Mouse (Mus musculus): Measurements from ENCODE around the gene Fut8.
A peak's percentile ranks its signal among the peaks of the same experiment; 100 is the strongest.

The Fut8 gene

DNA sequence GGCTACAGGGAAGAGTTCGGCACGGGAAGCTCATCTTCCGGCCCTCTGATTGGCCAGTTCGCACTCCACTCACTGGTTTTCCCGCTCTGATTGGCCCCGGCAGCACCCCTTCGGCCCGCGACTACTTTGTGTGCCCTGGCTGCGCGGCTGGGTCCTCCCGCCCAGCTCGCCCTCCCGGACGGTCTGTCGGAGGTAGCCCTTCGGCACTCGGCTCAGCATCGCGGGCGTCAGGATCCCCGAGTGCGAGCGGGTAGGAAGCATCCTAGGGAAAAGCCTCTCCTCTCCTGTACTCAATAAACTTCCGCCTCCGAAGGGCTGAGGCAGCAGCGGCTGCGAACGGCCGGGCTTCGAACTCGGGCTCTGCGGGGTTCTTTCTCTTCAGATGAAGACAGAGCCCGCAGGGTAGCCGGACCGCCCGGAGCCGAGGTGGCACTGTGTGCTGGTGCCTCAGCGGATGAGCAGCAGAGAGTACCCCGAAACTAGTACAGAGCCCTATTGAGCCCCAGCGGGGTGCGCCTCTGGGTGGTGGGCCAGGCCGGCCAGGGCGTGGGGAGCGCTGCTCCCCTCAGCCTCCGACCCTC lies at the start of gene Fut8:
Gene Fut8, plus strand, starts transcription at position 176 of the 581 bp plus-strand sequence.
- ATAC-seq (ENCODE audit: insufficient number of reproducible peaks, low FRiP score, low TSS enrichment), result peak; percentile 95

DNA sequence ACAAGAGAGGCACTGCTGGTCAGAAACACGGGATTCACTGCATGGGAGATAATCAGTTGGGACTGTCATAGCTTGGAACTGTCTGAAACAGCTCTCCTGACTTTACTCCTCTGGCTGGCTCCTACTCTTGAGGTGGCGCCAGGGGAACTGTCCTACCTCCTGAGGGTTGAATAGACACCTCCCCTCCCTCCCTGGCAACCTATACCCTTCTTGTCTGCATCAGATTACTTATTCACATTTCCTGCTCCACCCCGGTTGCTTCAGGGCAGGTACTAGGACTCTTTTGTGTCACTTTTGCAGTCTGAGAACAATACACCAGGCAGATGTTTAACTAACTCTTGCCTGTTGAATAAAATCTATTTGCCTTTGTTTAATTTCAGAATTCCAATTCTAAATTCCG lies 48.8 kb upstream of the Fut8 start:
- ATAC-seq (ENCODE audit: insufficient number of reproducible peaks, low FRiP score, low TSS enrichment), result no peak

DNA sequence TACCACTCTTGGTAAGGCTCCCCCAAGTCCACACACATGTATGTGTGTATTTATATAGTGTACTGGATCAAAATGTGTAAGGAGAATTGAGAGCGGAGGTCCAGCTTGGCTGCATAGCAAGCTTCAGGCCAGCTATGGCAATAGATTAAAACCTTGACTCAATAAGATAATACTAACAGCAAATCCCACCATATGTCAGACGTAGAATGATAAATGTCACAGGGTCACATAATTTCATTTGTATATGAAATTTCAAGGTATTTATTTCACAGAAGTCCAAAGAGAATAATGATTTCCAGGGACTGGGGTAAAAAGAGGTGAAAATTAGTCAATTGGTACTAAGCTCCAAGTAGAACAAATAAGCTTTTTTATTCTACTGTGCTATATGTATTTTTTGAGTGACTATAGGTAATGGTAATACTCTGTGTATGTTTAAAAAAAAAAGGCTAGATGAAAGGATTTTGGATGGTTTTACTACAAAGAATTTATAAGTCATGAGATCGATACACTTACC lies 47.9 kb upstream of the Fut8 start:
- no peak for ATAC-seq (ENCODE audit: insufficient number of reproducible peaks, low FRiP score, low TSS enrichment)

DNA sequence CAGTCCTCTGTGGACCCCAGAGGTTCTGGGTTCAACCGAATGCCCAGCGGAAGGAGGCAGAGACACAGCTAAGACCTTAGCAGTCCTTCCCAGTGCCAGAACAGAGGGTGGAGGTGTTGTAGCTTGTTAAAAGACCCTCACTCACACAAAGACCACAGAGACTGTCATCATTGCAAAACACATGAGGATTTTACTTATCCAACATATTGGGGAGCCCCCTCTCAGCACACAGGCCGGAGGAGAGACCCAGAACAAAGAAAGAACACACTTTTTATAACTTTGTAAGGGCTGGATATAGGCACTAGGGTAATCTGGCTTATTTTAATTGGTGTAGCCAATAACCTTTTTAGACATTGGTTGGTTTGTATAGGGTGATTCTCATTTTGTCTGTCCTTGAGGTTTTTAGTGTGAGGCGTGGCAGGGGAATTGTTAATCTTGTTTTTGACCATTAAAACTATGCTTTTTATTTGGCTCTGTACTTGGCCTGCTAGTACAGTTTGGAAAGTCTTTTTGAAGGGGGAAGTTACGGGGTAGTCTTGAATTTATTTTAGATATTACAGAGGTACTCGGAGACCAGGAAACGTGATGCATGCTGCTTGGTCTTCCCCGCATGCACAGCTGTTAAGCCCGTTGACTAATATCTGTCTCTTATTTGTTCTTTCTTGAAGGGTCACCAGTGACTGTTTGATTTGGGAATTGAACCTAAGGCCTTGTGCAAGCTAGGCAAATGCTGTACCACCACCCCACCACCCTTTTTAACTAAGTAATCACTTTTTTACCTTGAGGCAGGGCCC lies 46.2 kb upstream of the Fut8 start:
- no peak for ATAC-seq (ENCODE audit: insufficient number of reproducible peaks, low FRiP score, low TSS enrichment)

DNA sequence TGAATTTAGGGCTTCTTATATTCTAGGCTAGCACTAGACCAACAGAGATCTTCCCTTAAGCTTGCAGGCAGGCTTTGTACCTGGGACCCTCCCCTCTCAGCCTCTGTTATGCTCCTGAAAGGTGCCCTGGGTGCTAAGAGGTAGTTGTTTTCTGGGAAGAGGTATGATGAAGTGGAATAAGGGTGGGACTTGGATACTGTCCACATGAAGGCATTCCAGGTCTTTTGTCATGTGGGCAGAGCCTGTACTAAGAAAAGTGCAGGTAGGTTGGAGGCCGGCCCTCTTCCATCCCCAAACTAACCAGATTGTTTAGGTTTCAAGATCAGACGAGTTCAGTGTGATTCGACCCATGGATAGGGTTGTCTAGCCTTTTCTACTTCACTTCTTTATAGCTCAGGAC lies 45.2 kb upstream of the Fut8 start:
- ATAC-seq (ENCODE audit: insufficient number of reproducible peaks, low FRiP score, low TSS enrichment), result no peak

DNA sequence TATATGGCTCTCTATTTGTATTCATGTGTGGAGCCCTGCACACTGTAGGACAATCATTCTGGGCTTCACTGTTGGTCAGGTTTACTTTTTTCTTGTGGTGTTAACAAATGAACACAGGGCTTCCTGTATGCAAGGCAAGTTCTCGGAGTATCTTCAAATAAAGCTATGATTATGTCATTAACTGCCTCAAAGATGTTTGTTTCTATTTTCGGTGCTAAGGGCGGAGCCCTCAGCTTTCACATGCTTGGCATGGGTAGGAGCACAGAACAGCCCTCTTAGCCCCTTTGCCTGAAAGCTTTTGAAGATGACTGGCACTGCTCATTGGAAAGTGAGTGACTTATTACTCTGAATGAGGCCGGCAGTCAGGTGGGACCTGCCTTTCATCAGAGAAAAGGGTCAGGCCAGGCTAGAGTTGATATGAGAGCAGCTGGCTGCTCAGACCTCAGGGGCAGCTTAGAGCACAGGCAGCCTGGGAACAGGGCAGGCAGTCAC lies 44.7 kb upstream of the Fut8 start:
- no peak for ATAC-seq (ENCODE audit: insufficient number of reproducible peaks, low FRiP score, low TSS enrichment)

DNA sequence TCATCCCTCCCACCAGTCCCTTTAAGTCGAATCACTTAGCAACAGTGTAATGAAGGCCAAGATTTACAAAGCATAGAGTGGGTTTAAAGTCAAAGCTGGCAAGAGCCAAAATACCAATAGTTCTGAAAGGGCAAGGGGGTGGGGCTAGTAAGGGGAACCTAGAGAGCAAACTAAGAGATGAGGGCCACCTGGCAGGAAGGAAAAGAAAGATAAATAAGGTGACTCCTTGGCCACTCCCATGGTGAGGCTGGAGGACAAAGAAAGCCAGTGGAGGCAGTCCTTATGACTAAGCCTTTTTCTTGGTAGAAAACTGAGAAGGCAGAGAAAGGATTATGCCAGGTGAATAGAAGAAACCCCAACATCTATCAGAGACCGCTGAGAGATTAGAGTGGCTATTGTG lies 42.9 kb upstream of the Fut8 start:
- no peak for ATAC-seq (ENCODE audit: insufficient number of reproducible peaks, low FRiP score, low TSS enrichment)

DNA sequence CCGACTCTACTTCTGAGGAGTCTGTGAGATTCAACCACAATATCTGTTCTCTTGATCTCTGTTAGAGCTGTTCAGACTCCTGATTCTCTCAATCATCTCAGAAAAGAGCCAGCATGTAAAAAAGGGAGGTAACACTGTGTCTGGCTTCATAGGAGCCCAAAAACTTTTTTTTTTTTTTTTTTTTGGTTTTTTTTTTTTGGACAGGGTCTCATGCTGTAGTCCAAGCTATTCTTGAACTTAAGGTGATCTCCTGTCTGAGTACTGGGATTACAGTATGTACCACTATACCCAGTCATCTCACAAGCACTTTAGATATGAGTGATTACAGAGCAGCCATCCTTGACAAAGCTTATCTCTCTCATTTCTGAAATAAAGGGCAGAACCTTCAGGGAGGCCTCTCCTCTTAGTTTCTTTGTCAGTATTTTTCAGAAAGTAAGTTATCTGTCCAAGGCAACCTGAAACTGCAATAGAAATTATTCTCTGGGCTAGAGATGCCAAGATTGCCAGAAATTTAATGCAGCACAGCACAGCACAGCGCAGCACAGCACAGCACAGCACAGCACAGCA lies 41.3 kb upstream of the Fut8 start:
- no peak for ATAC-seq (ENCODE audit: insufficient number of reproducible peaks, low FRiP score, low TSS enrichment)

DNA sequence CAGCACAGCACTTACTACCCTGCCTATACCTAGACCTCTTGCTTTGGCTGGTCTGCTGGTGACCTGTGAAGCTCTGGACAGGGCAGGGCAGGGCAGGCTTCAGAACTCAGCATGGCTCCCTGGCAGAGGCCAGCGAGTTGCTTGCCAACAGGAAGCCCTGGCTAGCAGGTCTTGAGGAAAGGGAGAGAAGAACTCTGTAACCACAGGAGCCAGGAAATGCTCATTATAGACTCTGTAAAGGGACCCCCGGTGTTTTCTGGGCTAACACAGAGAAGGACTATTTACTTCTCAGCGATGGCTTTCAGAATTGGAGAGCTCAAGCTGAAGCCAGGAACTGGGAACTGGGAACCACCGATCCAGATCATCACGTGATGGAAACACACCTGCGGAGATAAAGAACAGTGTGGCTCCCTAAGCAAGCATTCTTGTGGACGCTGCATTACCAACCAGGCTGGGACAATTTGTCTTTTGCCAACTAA lies 40.8 kb upstream of the Fut8 start:
- ATAC-seq (ENCODE audit: insufficient number of reproducible peaks, low FRiP score, low TSS enrichment), result peak; percentile 94

DNA sequence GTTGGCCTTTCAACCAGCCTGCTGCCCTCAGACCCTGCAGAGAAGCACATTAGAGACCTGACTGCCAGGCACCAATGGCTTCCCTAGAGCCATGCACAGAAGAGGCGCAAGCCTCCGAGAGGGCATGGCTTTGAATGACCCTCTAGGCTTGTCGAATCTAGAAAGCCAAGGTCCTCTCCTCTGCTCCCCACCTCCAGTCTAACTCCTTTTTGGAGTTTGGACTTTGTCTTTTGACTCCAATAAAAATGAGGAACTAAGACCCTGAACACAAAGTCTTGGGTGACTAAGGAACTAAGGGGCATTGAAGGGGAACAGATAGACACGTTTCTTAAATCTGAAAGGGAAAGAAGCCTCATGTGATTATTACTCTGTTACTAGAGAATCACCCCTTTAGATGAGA lies 39.7 kb upstream of the Fut8 start:
- ATAC-seq (ENCODE audit: insufficient number of reproducible peaks, low FRiP score, low TSS enrichment), result no peak

DNA sequence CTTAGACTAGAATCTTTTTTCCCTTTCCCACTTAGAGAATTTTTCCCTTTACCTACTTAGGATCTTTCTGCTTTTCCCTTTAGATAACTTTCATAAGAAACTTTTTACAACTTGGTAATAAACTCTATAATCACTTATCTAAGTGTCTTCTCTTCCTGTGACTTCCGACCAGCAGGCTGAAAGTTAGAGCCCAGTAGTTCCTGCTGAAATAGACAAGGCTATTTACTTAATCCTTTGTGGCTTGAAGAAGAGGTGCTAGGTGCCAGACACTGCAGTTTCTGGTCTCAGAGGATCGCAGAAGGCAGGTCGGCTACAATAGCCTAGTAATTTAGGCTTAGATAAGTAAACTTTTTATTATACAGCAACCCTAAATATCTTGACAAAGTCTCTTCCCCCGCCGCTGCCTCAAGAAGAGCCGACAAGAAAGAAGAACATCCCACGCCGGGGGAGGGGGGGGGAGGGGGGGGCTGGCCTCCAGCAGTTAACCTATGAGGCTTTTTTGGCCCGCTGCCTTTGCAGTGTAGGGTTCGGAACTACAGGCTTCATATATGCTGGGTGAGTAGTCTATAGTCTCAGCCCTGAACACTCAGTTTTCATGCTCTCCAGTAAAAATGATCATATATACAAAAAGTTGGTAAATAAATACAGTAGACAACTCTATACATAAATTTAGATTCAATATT lies 36.3 kb upstream of the Fut8 start:
- ATAC-seq (ENCODE audit: insufficient number of reproducible peaks, low FRiP score, low TSS enrichment), result no peak

DNA sequence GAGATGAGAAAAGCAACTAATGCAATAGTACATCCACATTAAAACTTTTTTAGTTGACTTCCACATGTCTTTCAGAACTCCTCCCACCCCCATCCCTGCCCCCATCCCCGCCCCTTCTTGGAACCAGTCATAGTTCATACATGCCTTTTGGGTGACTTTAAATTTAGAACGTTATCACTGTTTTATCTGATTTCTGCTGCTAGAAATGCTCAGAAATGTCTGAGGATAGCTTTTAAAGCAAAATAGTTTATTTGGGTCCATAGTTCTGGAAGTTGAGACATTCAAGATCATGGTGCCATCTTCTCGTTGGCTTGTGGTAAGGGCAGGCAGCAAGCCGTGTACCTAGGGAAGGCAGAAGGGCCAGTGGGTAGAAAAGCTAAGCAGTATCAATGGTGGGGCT lies 34.8 kb upstream of the Fut8 start:
- ATAC-seq (ENCODE audit: insufficient number of reproducible peaks, low FRiP score, low TSS enrichment), result no peak

DNA sequence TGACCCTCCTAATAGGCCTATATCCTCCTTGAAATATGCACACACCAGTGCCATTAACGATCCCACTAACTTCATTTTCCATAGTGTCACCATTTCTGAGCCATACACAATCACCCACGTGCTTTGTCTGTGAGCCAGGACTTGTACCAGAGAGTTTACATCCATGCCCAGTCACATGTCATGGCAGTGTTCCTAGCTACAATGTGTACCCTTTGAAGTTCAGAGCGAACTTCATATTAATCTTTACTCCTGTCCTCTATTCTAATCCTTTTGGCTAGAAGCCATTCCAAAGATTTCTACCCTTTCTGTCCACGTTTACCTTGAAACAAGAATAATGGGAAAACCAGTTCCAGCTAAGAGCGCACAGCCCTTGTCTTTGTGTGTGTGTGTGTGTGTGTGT lies 31.1 kb upstream of the Fut8 start:
- no peak for ATAC-seq (ENCODE audit: insufficient number of reproducible peaks, low FRiP score, low TSS enrichment)

DNA sequence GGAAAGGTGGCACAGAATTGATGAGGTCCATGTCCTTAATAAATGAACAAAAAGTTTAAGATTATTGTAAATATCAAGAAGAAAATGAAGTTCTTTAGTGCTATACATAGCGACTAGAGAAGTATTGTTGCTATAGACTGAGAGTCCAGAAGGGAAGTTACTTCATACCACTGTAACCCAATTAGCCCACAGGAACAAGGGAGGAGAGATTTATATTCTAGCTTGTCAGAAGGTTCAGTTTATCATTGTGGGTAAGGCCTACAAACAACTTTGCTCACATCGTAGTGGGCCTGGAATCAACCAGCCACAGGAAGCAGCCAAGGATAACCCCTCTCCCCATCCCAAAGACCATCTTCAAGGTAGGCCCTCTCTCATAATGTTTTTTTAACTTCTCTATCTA lies 29.9 kb upstream of the Fut8 start:
- ATAC-seq (ENCODE audit: insufficient number of reproducible peaks, low FRiP score, low TSS enrichment), result no peak

DNA sequence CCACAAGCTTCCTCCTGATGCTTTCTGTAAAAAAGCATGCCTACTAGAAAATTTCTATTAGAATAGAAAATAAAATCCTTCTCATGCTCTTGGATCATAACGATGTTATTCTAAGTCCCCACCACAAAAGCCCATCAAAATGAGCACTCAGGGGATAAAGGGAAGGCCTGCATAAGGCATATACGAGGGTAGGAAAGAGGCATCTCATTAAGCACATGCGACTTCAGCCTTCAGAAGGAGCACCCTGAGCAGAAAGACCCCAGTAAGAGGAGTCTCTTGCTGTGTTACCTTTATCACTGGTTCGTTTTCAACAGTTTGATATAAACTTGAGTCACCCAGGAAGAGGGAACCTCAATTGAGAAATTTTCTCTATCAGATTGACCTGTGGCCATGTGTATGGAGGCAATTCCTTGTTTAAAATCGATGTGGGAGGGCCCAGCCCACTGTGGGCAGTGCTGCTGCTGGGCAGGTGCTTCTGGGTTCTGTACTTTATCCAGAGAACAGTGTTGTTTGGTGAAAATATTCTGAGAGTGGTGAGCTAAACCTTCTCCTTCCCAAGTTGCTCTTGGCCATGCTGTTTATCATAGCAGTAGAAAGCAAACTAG lies 29.2 kb upstream of the Fut8 start:
- no peak for ATAC-seq (ENCODE audit: insufficient number of reproducible peaks, low FRiP score, low TSS enrichment)

DNA sequence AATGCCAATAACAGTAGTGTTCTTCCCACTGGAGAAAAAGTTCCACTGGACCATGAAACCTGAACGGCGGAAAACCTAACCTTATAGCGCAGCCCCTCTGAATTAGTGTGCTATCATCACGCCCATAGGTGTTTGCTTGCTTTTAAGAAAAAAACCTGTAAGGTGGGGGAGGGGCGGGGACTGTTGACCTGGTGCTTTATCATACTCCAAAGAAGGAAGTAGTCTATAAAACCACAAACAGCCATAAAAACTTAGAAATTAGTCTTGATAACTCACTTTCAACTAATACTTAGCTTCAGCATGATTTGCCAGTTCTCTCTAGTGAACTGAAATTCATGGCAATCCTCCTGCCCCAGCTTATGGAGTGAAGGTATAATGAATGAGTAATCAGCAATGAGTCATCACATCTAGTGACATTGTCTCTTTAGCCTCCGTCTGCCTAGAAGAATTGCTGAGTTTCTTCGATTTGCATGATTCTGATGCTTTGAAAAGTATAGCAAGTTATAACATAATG lies 26.2 kb upstream of the Fut8 start:
- no peak for ATAC-seq (ENCODE audit: insufficient number of reproducible peaks, low FRiP score, low TSS enrichment)

DNA sequence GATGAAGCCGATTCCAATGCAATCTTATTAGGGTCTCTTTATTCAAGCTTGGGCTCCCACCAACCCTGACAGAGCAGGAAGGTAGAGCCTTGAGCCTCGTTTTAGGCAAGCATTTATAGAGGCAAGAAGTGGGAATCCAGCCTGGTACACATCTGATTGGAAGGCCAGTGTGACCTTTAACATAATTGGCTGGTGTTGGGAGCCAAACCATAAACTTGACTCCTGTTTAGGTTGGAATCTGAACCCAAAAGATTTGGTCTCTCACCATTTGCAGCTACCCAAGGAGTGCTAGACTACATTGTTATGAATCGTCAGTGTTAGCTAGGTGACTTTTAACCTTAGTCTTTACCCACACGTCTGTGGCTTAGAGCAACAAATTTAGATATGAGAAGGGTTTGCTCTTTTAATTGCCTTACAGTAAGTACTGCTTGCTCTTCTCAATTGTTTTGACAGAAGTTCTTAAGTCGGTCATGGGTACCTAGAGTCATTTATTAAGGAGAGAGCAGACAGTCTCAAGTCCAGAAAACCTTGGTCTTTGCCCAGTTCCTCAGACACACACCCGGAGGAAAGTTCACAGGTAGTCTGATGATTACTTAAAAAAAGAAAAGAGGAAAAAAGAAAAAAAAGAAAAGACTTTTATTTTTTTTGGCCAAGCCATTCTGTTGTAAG lies 23.9 kb upstream of the Fut8 start:
- no peak for ATAC-seq (ENCODE audit: insufficient number of reproducible peaks, low FRiP score, low TSS enrichment)

DNA sequence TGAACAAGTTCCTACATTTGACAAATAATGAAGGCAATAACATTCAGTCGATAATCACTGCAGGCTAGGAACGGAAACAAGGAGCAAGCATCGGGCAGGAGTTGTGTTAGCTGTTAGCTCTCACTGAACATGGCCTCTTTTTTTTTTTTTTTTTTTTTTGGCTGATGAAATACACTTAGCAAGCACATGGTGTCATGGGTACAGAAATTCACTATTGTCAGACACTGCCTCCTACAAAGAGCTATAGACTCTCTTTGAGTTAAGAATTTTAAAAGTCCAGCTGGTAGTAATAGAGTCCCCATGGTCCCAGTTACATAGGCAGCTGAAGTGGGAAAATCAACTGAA lies 23.4 kb upstream of the Fut8 start:
- no peak for ATAC-seq (ENCODE audit: insufficient number of reproducible peaks, low FRiP score, low TSS enrichment)

DNA sequence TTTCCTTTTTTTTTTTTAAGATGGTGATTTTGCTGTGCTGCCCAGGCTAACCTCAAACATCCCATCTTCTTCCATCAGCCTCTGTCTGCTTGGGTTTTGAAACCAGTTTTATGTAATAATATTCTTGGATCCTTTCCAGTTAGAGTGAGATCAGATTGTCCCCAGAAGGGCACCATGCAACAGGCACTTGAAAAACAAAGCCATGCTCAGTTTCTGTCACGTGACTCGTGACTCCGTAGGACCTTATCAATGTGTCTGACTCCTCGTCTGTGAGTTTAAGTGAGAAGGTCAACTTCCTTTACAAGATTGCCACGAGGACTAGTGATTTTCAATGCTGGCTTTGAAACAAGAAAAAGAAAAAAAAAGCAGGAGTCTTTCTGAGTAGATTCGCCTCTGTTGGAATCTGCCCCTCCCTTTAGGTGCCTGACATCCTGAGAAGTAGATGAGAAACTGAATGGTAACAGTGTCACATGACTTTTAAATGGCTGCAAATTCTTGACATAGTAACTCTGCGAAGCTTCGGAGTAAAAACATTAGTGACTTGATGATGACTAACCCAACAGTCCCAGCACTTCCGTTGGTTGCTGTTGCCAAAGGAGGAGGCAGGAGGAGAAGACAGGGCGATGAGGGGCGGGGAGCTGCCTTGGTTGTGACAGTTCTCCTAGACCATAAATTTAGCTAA lies 21.3 kb upstream of the Fut8 start:
- no peak for ATAC-seq (ENCODE audit: insufficient number of reproducible peaks, low FRiP score, low TSS enrichment)
